Mouse (Mus musculus) stomach, embryonic 15.5 days (tissue): ENCODE data around the gene Man2b1. TPM values are rescaled to one million over a fixed set of nuclear protein-coding genes. Genes with fewer than 3 reads are reported as not detected.
"Not testable (repeated sequence)": the region's sequence is repeated elsewhere in the genome, so short reads cannot be mapped to it uniquely, and the experiment has no call there.

Source experiments
- ATAC-seq: fragments of 200-750 bp; cut with Nextera tagmentation; 2 replicates; pipeline ENCODE4 v1.8.0; 2017; ENCODE audit warnings: low read depth, moderate number of reproducible peaks, moderate TSS enrichment; ENCODE audit not compliant: insufficient read depth, low FRiP score
- H3K27ac ChIP-seq: fragments of 300-500 bp; sonication (generic); 2 replicates; pipeline ENCODE4 v1.5.1; 2015; ENCODE audit warnings: mild to moderate bottlenecking, inconsistent platforms
- H3K27me3 ChIP-seq: fragments of 300-500 bp; sonication (generic); replicated peaks from 2 replicates; pipeline ENCODE4 v1.6.1; 2015; ENCODE audit warnings: inconsistent platforms
- H3K36me3 ChIP-seq: fragments of 300-500 bp; sonication (generic); 2 replicates; pipeline ENCODE4 v1.6.1; 2015; ENCODE audit warnings: inconsistent platforms
- H3K4me1 ChIP-seq: fragments of 300-500 bp; sonication (generic); 2 replicates; pipeline ENCODE4 v1.6.1; 2015; ENCODE audit warnings: inconsistent platforms
- H3K4me2 ChIP-seq: fragments of 300-500 bp; sonication (generic); 2 replicates; pipeline ENCODE4 v1.6.1; 2015; ENCODE audit warnings: mild to moderate bottlenecking, inconsistent platforms
- H3K4me3 ChIP-seq: fragments of 300-500 bp; sonication (generic); replicated peaks from 2 replicates; pipeline ENCODE4 v1.5.1; 2015; ENCODE audit warnings: inconsistent platforms
- H3K9ac ChIP-seq: fragments of 300-500 bp; sonication (generic); 2 replicates; pipeline ENCODE4 v1.6.1; 2015; ENCODE audit warnings: inconsistent platforms
- H3K9me3 ChIP-seq: fragments of 300-500 bp; sonication (generic); 2 replicates; pipeline ENCODE4 v1.6.1; 2016; ENCODE audit warnings: inconsistent platforms
- WGBS: fragments of 180-500 bp; shearing (Covaris S2); methylation state at CpG from one replicate; pipeline ENCODE4 v1.1.7; 2015; 5-methylcytosine and 5-hydroxymethylcytosine counted together
- microRNA-seq: library from miRNA; unstranded; fragments of <30 nt; microRNA quantifications from one replicate; pipeline ENCODE4, GENCODE M21; 2016
- polyA plus RNA-seq: library from polyadenylated mRNA; unstranded; fragments of >200 nt; fragmentation: Nextera tagmentation; extraction: Ambion mirVana; gene quantifications from 2 replicates; pipeline ENCODE4 v1.2.1, GENCODE M21; 2015

Man2b1 gene
- polyA plus RNA-seq, 1 experiment from 2014 or later = 45.1 TPM

GRCm38 (mm10) chr8:85135690-85136089 lies 52.6 kb downstream of the Man2b1 start:
- 93% methylated on average over 2 of the region's 2 CpGs for WGBS
- not testable (repeated sequence) for H3K4me2 ChIP-seq, H3K4me1 ChIP-seq, H3K4me3 ChIP-seq, H3K27ac ChIP-seq, H3K27me3 ChIP-seq, H3K36me3 ChIP-seq, H3K9me3 ChIP-seq, H3K9ac ChIP-seq, ATAC-seq

DNA sequence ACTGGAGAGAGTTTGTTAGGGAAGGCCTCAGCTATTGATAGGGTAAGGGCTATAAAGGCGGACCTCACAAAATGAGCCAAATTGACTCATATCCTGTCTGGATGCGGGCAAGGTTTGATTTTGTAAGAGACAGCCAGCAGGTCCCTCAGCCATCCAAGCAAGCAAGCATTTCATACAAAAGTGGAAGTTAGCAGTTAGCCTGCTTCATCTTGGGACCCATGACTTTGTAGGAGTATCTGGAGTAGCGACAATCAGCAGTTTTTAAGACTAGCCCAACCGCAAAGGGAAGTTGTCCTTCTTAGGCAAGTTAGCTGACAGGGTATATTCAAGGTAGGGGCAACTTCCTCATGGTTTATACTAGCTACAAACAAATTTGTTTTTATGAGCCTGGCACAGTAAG lies 59.4 kb downstream of the Man2b1 start:
- no peak overlapping the region for H3K4me3 ChIP-seq
- no peaks in the 10 kb centered on the region for H3K27me3 ChIP-seq
- WGBS = 89% methylated on average over 4 of the region's 4 CpGs
- no peaks in the 10 kb centered on the region for H3K4me1 ChIP-seq
- H3K36me3 ChIP-seq = no peaks in the 10 kb centered on the region
- no peak overlapping the region for H3K9ac ChIP-seq
- no peak overlapping the region for H3K4me2 ChIP-seq
- ATAC-seq = no peak
- no peak overlapping the region for H3K27ac ChIP-seq
- H3K9me3 ChIP-seq = no peaks in the 10 kb centered on the region; the same call in 1 of the 2 replicates

Small RNAs within 50 kb of the gene (microRNA-seq; reads per million reads assigned to microRNA genes)
- gene Gm23388 = 1.5 reads per million
- 1.2 reads per million for gene Mir7070

Other genes starting within 250 kb of the Man2b1 start
- gene Rad23a, start 242.6 kb upstream of the Man2b1 start, polyA plus RNA-seq = 115 and 130 TPM in 2 replicates
- 938 and 1,051 TPM in 2 replicates for gene Calr, start 236.3 kb upstream of the Man2b1 start, polyA plus RNA-seq
- gene Farsa, start 226.3 kb upstream of the Man2b1 start, polyA plus RNA-seq = 89.5 and 90.1 TPM in 2 replicates
- gene Syce2, start 211.2 kb upstream of the Man2b1 start, polyA plus RNA-seq = 56.1 and 63.7 TPM in 2 replicates
- 42.6 and 45.9 TPM in 2 replicates for gene Gcdh, start 189.3 kb upstream of the Man2b1 start, polyA plus RNA-seq
- 14.8 and 39.3 TPM in 2 replicates for gene Klf1, start 181.3 kb upstream of the Man2b1 start, polyA plus RNA-seq
- 12.3 and 14.2 TPM in 2 replicates for gene Dnase2a, start 174.7 kb upstream of the Man2b1 start, polyA plus RNA-seq
- gene Mast1, start 145.9 kb upstream of the Man2b1 start, polyA plus RNA-seq = 1.9 and 2.2 TPM in 2 replicates
- gene Rtbdn, start 136.3 kb upstream of the Man2b1 start, polyA plus RNA-seq = 0.28 and 0.64 TPM in 2 replicates
- not detected in 2 replicates for gene Gm49661, start 113.8 kb upstream of the Man2b1 start, polyA plus RNA-seq
- gene Prdx2, start 113.7 kb upstream of the Man2b1 start, polyA plus RNA-seq = 637 and 677 TPM in 2 replicates
- 112 and 113 TPM in 2 replicates for gene Rnaseh2a, start 113.5 kb upstream of the Man2b1 start, polyA plus RNA-seq
- 33.4 and 49.6 TPM in 2 replicates for gene Junb, start 104.6 kb upstream of the Man2b1 start, polyA plus RNA-seq
- gene Hook2, start 92.7 kb upstream of the Man2b1 start, polyA plus RNA-seq = 46.3 and 51.1 TPM in 2 replicates
- 0.23 and 0.49 TPM in 2 replicates for gene Best2, start 68.7 kb upstream of the Man2b1 start, polyA plus RNA-seq
- gene Asna1, start 58.0 kb upstream of the Man2b1 start, polyA plus RNA-seq = 108 and 115 TPM in 2 replicates
- gene Trir, start 56.4 kb upstream of the Man2b1 start, polyA plus RNA-seq = 104 and 132 TPM in 2 replicates
- gene Tnpo2, start 46.4 kb upstream of the Man2b1 start, polyA plus RNA-seq = 26.9 and 31.9 TPM in 2 replicates
- 29.0 and 29.4 TPM in 2 replicates for gene Fbxw9, start 23.2 kb upstream of the Man2b1 start, polyA plus RNA-seq
- 0.70 and 0.86 TPM in 2 replicates for gene Gm5741, start 15.3 kb upstream of the Man2b1 start, polyA plus RNA-seq
- gene Dhps, start 11.5 kb upstream of the Man2b1 start, polyA plus RNA-seq = 50.6 and 60.0 TPM in 2 replicates
- gene Wdr83os, start 2.5 kb upstream of the Man2b1 start, polyA plus RNA-seq = 131 and 142 TPM in 2 replicates
- 40.6 and 41.1 TPM in 2 replicates for gene Wdr83, start 2.0 kb upstream of the Man2b1 start, polyA plus RNA-seq
- 2.6 and 2.7 TPM in 2 replicates for gene Zfp791, start 39.8 kb downstream of the Man2b1 start, polyA plus RNA-seq
- gene Cks1brt, start 68.7 kb downstream of the Man2b1 start, polyA plus RNA-seq = not detected in 2 replicates
- not detected in 2 replicates for gene Olfr371, start 142.7 kb downstream of the Man2b1 start, polyA plus RNA-seq
- 93.6 and 95.4 TPM in 2 replicates for gene Orc6, start 216.4 kb downstream of the Man2b1 start, polyA plus RNA-seq
- gene Vps35, start 216.5 kb downstream of the Man2b1 start, polyA plus RNA-seq = 131 and 144 TPM in 2 replicates